Mouse (Mus musculus) small intestine, adult 2 months (tissue): ENCODE data around the gene Ubiad1. TPM values are rescaled to one million over a fixed set of nuclear protein-coding genes. Genes with fewer than 3 reads are reported as not detected.

Experiments
- H3K27ac ChIP-seq: fragments of 200-500 bp; 2 replicates; pipeline ENCODE4 v1.5.1; 2012; ENCODE audit warnings: low read depth, low read length, control low read depth, inconsistent platforms; ENCODE audit not compliant: insufficient read depth
- H3K27me3 ChIP-seq: fragments of 200-500 bp; 2 replicates; pipeline ENCODE4 v1.6.1; 2012; ENCODE audit warnings: mild to moderate bottlenecking, moderate library complexity, low read length, inconsistent platforms; ENCODE audit not compliant: control insufficient read depth, insufficient read depth
- H3K36me3 ChIP-seq: fragments of 200-500 bp; 2 replicates; pipeline ENCODE4 v1.6.1; 2012; ENCODE audit warnings: mild to moderate bottlenecking, low read length, control low read depth, inconsistent platforms; ENCODE audit not compliant: control insufficient read depth, insufficient read depth
- H3K4me1 ChIP-seq: fragments of 200-500 bp; 2 replicates; pipeline ENCODE4 v1.6.1; 2012; ENCODE audit warnings: low read length, inconsistent platforms, mixed read lengths; ENCODE audit not compliant: control insufficient read depth, insufficient read depth, insufficient read length
- H3K4me3 ChIP-seq: fragments of 200-500 bp; 2 replicates; pipeline ENCODE4 v1.5.1; 2012; ENCODE audit warnings: low read depth, mild to moderate bottlenecking, control low read depth, inconsistent platforms, low read length, moderate library complexity
- CTCF ChIP-seq: fragments of 200-500 bp; IDR thresholded peaks from 2 replicates; pipeline ENCODE4 v1.5.1; 2012; ENCODE audit warnings: low read depth, mild to moderate bottlenecking, control low read depth, inconsistent platforms, low read length, moderate library complexity, mixed read lengths; ENCODE audit not compliant: insufficient replicate concordance, insufficient read length; ENCODE audit errors: extremely low read depth
- POLR2A ChIP-seq: fragments of 200-500 bp; IDR thresholded peaks from 2 replicates; pipeline ENCODE4 v1.6.1; 2012; ENCODE audit warnings: low read depth, mild to moderate bottlenecking, control low read depth, inconsistent platforms, low read length, moderate library complexity
- WGBS: fragments of 180-500 bp; shearing (Covaris S2); methylation state at CpG from one replicate; pipeline ENCODE4 v1.1.7; 2018; 5-methylcytosine and 5-hydroxymethylcytosine counted together
- polyA plus RNA-seq: library from polyadenylated mRNA; depleted of rRNA; stranded (reverse); fragments of >200 nt; gene quantifications from 2 replicates; pipeline ENCODE4 v1.2.3, GENCODE M21; 2012

Gene Ubiad1
- polyA plus RNA-seq, 1 experiment: 8.5 TPM

- Histone ChIP-seq H3K27me3 (no peaks in the 10 kb centered on the region), H3K4me3 (no peak overlapping the region), H3K27ac (no peak overlapping the region), H3K36me3 (peaks cover 55% of the 10 kb centered on the region), H3K4me1 (no peaks in the 10 kb centered on the region)
- TF ChIP-seq POLR2A (no peak), CTCF (no peak)
- 88% methylated on average over 5 of the region's 5 CpGs for WGBS
These were observed 28.9 kb upstream of the Ubiad1 start for GRCm38 (mm10) chr4:148473496-148473895.

GRCm38 (mm10) chr4:148472436-148473174 lies 28.0 kb upstream of the Ubiad1 start:
- H3K27ac ChIP-seq: no peak overlapping the region
- H3K36me3 ChIP-seq: peaks cover 62% of the 10 kb centered on the region
- TF ChIP-seq POLR2A: no peak
- TF ChIP-seq CTCF: no peak
- H3K27me3 ChIP-seq: no peaks in the 10 kb centered on the region
- H3K4me3 ChIP-seq: no peak overlapping the region
- no peaks in the 10 kb centered on the region for H3K4me1 ChIP-seq
- WGBS: 90% methylated on average over 8 of the region's 8 CpGs

- TF ChIP-seq CTCF (no peak), POLR2A (no peak)
- 90% methylated on average over 10 of the region's 10 CpGs for WGBS
- Histone ChIP-seq H3K36me3 (peaks cover 64% of the 10 kb centered on the region), H3K4me1 (no peaks in the 10 kb centered on the region), H3K4me3 (no peak overlapping the region), H3K27me3 (no peaks in the 10 kb centered on the region), H3K27ac (no peak overlapping the region)
These were observed 26.8 kb upstream of the Ubiad1 start for GRCm38 (mm10) chr4:148471363-148471806.

- H3K36me3 ChIP-seq: peaks cover 67% of the 10 kb centered on the region
- no peak overlapping the region for H3K27ac ChIP-seq
- no peaks in the 10 kb centered on the region for H3K4me1 ChIP-seq
- H3K27me3 ChIP-seq: no peaks in the 10 kb centered on the region
- no peak for TF ChIP-seq CTCF
- TF ChIP-seq POLR2A: no peak
- no peak overlapping the region for H3K4me3 ChIP-seq
- 91% methylated on average over 11 of the region's 11 CpGs for WGBS
These were observed 25.1 kb upstream of the Ubiad1 start for GRCm38 (mm10) chr4:148469487-148470252.

GRCm38 (mm10) chr4:148468396-148468795 lies 23.8 kb upstream of the Ubiad1 start:
- Histone ChIP-seq H3K4me3 (no peak overlapping the region), H3K4me1 (no peaks in the 10 kb centered on the region), H3K27me3 (no peaks in the 10 kb centered on the region), H3K36me3 (peaks cover 74% of the 10 kb centered on the region), H3K27ac (no peak overlapping the region)
- no peak for TF ChIP-seq CTCF
- TF ChIP-seq POLR2A: no peak
- 88% methylated on average over 10 of the region's 10 CpGs for WGBS

GRCm38 (mm10) chr4:148466511-148467079 lies 22.0 kb upstream of the Ubiad1 start:
- TF ChIP-seq POLR2A (no peak), CTCF (no peak)
- peaks cover 75% of the 10 kb centered on the region for H3K36me3 ChIP-seq

GRCm38 (mm10) chr4:148464869-148465268 lies 20.3 kb upstream of the Ubiad1 start:
- TF ChIP-seq POLR2A: no peak
- no peak for TF ChIP-seq CTCF
- H3K36me3 ChIP-seq: peaks cover 74% of the 10 kb centered on the region
- H3K27ac ChIP-seq: no peak overlapping the region
- H3K4me3 ChIP-seq: no peak overlapping the region
- WGBS: 93% methylated on average over 12 of the region's 12 CpGs
- no peaks in the 10 kb centered on the region for H3K27me3 ChIP-seq
- no peaks in the 10 kb centered on the region for H3K4me1 ChIP-seq

More at GRCm38 (mm10) chr4:148466511-148467079, 22.0 kb upstream of the Ubiad1 start:
- H3K27me3 ChIP-seq: no peaks in the 10 kb centered on the region
- WGBS: 93% methylated on average over 5 of the region's 5 CpGs
- no peak overlapping the region for H3K27ac ChIP-seq
- H3K4me3 ChIP-seq: no peak overlapping the region
- H3K4me1 ChIP-seq: no peaks in the 10 kb centered on the region
